Mouse (Mus musculus) yolk sac, embryonic 10.5 days (tissue): Measurements from ENCODE around the gene Cacnb2.

Experiments used
- DNase-seq: peaks from one replicate; pipeline ENCODE4 v3.0.0-alpha.2; 2017; ENCODE audit warnings: low spot score

The Cacnb2 gene

DNA sequence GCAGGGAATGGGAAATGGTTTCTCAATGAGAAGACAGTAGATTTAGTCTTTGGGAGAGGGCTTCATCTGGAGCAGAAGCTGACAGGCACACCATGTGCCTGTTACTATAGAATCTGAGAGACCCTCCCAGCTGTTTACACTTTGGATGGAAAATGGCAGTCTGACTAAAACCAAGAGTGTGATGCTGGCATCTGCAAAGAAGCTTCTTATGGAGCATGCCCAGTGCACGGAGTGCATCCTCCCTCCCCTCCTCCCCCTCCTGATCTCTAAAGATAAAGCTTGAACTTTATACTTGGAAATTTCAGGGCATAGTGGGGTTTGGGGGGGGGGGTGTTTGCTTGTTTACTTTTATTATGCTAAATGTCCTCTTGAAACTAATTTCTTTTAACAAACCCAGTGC lies 270.2 kb downstream of the Cacnb2 start:
- DNase-seq = no peak

DNA sequence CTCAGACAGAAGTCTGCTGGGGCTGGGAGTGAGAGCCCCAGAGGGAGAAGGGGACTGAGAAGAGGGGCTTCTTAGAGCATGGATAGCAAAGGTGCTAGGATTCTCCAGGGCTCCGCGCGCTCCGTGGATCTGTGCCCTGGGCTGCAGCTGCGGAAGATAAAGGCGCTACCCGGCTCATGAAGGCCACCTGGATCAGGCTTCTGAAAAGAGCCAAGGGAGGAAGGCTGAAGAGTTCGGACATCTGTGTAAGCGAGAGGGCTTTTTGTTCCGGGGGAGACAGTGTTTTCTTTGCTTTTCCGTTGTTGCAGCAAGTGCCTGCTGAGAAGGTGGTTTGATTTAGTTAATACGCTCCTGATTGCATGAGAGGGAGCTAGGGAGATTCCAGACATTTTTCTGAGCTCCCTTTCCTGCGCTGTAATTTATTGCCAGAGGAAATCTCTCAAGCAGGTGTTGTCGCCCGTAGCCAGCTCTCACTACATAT lies 270.9 kb downstream of the Cacnb2 start:
- no peak for DNase-seq

DNA sequence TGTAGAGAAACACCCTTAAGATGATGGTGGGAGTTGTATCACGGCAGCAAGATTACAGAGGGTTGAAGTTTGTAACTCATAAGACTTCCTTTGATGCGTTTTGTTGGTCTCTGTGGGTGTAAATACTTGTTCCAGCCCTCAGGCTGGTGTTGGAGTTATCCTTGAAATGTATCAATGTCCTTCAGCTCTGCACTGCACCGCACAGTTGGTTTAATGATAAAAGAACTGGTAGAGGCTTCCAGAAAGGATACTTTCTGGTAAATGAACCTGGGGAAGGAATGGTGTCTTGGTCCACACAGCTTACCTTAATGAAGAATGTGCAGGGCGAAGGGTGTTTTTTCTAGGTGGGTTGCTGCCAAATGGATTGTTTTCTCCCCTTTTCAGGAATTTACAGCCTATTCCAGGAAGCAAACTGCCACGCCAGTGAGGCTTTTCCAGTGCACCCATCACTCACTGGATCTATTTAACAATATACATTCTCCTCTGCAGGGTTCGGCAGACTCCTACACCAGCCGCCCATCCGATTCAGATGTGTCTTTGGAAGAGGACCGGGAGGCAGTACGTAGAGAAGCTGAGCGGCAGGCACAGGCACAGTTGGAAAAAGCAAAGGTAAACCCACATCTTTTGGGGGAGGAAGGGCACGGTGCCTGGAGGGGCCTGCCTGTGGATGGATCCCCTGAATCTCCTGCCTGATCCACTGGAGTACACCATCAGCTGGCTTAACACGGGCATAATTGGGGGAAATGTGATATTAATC lies 271.6 kb downstream of the Cacnb2 start:
- DNase-seq = no peak

DNA sequence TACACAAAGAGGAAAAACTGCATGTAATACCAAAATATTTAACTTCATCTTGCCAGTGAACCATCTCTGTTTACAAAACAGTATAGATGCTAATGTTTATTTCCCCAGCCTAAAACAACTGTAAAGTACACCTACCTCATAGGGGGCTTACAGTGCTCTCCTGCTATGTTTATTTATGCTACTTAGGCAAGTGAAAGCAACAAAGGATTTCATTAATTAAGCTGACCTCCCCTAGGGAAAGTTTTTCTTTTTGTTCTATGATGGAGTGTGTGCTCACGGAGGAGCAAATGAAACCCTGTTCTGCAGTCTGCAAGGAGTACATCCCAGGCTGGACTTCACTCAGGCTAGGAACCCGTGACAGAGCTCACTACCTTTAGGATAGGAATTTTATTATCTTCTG lies 272.2 kb downstream of the Cacnb2 start:
- DNase-seq = no peak

DNA sequence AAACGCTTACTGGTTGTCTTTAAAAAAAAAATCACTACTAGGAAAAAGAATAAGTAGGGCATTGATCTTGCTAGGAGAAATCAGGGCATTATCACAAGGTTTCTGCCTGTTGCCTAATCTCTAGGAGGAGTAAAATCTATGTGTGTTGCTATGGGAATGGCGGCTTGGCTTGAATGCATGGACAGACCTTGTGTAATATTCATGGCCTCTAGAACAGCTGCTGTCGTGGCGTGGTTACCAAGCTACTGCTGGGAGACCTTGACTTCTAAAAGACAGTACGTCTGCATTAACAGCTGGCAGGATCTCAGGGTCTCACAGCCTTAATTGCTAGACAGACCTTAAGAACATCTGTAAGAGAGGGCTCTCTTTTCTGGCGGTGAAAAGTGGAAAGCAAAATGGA lies 272.7 kb downstream of the Cacnb2 start:
- no peak for DNase-seq

DNA sequence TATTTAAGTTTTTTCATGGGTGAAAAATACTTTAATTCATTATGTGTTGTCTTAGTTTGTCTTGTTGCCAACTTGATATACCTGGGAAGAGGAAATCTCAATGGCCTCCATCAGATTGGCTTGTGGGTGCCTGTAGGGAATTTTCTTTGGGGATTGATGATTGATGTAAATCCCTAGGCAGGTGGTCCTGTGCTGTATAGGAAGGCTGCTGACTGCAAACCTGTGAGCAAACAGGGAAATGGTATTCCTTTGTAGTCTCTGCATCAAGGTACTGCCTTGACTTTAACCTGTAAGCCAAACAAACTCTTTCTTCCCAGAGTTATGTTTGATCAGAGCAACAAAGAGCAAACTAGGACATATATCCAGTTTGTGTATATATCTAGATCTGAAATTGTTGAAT lies 276.1 kb downstream of the Cacnb2 start:
- DNase-seq = no peak

DNA sequence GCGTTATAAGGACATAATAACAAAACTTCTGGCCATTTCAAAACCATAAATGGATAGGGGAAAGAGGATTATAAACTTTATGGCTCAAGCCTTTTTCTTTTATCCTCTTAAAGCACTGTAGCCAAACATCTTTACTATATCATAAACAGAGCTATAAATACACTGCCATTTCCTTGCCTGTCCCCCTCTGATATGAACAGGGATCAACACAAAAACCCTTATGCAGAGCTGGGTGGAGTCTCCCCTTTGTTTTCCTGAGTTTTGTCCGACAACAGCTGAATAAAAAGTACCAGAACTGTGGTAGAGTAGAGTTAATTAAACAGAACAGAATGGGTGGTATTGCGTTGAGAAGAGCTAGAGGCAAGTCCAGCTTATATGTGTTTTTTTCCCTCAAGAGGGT lies 280.6 kb downstream of the Cacnb2 start:
- DNase-seq = no peak

DNA sequence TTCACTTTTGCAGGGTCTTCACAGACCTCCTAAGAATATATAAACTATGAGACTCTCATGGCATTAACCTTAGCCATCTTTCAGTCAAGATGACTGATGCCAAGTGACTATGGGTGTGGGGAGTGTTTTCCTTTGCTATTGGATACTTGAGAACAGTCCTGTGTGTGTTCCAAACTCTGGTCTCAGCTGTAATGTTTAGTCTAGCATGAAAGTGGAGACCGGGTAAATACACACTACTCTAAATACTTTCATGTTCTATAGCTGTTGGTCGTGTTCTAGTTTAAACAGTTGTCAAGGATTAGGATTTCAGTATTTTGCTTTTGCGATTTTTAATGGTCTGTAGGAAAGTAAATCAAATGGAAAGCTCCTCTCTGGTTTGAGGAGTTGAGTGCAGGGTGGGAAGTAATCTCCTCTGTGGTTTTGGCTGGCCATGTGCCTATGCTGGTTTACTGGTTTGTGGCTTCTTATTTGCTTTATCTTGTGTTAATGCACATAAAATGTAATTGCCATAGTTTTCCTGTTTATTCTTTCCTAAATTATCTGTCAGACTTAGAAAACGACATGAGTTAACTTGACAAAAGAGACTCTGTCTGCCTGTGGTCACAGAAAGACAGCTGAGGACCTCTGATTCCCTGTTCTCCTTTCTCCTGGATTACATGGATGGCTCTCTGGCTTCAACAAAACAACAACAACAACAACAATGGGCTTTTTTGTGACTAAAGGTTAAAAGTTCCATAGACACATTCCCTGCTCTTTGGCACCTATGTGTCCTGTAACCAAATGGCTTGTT lies 285.7 kb downstream of the Cacnb2 start:
- DNase-seq = no peak

DNA sequence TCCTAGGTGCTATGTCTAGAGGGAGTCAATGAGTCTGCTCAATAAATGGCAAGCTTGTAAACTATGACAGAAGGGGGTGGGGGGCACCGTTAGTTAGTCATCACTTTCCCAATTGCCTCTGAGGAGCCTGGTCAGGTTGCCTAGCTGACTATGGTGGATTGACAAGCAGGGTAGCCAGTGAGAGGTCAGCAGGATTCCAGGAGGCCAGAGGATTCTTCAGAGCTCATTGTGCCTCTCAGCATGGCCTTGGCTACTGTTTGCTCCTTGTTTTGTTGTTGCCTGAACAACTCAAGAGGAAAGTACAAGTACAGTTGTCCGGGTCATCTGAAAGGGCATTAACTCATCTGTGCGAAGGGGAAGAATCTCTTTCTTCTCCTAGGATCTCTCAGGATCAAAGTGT lies 300.9 kb downstream of the Cacnb2 start:
- no peak for DNase-seq

DNA sequence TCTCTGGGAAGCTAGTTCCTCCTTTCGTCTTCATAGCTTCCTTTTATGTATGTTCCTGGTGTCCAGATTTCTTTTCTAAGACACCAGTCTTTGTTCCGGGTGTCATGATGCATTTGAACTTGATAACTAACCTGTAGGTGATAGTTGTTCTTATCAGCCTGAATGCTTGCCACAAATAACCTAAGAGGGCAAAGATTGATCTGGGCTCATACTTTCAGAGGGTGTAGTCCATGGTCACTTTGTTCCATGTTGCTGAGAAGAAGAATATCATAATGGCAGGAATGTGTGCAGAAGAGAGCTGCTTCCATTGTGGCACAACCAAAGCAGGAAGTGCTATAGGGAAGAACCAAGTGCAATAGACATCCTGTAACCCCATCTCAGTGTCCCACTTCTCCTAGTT lies 302.0 kb downstream of the Cacnb2 start:
- no peak for DNase-seq

DNA sequence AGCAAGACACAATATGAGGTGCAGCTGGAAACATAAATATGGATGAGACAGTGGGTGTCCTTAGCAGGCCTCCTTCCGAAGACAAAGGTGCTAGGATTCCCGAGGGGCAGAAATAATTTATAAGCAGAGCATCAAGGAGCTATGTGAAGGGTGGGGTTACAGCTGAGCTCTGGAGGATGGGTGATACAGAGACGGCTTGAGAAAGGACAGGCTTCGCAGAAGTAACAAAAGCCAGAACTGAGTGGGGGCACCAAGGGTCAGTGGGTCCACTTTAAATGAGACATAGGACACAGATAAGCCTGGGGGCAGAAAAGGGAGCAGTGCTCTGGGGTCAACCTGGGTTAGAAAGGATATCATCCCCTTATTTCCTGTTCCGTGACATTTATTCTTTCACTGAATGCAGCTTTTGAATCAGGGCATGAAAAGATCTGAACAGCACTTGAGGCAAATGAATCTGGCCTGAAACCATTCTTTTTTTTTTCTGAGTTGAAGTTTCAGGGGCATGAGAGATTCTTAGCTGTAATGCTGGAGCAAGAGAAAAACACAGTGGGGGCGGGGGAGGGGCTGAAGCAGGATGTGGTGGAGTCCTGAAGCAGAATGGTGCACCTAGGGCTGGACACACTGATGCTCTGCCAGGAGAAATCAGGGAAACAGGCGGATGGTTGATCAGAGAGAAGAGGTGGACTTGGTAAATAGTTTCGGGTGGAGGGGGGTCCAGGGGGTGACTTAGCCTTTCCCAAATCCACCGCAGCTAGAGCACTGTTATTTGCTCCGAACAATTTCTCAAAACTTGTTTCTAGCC lies 304.4 kb downstream of the Cacnb2 start:
- no peak for DNase-seq

DNA sequence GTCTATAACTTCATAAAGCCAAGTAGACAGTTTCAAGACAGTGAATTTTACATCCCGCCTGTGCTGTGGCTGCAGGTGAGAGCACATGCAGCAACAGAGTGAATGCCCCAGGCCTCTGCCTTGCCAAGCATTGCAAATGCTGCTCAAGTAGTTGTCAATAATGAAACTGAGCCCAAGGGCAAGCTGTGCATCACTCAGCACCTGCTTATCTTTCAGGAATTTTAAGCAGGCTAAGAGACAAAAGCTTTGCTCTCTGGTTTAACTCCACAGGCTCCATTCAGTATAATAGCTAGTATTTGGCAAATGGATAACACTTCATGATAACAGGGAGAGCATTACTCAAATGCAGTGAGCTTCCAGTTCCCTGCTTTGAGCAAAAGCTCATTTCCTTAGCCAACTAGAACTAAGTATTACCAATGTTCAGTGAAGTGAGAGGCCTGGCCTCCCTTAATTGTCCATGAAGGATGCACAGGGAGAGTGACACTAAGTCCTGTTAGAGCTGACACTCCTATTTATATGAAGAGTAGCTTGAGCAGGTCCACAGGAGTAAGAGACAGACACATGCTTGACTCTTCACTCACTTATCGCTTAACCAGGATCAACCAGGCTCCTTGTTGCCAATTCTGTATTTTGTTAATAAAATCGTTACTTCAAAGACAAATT lies 314.8 kb downstream of the Cacnb2 start:
- DNase-seq = no peak

DNA sequence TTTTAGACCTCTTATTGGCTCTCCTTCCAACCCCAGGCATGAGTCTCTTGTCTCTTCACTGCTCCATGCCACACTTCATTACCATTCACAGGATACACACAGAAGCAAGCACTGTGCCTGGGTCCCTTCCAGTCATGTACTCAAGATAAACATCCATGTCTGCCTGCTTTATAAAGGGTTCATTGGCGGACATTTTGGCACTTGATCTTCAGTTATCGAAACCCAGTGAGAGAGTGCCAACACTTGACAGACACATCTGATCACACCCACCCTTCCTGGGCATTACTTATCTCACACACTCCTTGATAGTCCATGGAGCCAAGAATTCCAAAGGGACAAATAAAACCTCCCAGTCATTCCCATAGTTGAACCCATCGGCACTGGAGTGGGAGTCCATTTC lies 327.0 kb downstream of the Cacnb2 start:
- no peak for DNase-seq

DNA sequence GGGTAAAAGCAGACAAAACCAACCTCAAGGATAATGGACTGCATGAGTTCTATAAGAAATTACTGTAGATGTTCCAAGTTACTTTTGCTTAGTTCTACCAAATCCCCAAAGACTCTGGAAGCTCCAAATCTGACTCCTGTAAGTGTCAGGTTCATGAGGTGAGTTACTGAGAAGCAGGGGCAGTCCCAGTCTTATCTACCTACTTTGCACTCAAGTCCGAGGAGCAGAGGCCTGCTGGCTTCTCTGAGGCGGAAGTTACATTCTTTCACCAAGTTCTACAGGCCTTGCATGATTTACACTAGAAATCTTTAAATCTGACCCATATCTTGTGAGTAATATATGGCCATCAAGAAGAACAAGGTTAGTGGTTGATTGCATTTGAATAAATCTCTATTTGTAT lies 329.1 kb downstream of the Cacnb2 start:
- DNase-seq = no peak

DNA sequence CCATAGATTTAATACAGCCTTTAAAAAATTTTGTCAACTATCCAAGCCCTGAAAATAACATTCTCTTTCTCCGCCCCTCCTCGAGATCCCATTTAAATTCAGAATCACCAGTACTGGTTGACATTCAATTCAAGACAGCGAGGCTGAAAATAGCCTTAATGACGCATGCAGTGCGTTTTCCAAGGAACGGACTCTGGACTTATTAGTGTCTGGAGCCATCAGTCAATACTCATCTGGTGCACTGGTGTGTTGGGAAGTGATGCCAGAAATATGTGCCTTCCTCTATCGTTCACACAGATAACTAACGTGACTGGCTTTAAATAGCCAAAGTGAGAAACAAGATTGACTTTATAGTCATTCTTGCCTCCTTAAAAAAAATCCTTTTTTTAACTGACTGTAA lies 333.6 kb downstream of the Cacnb2 start:
- no peak for DNase-seq

DNA sequence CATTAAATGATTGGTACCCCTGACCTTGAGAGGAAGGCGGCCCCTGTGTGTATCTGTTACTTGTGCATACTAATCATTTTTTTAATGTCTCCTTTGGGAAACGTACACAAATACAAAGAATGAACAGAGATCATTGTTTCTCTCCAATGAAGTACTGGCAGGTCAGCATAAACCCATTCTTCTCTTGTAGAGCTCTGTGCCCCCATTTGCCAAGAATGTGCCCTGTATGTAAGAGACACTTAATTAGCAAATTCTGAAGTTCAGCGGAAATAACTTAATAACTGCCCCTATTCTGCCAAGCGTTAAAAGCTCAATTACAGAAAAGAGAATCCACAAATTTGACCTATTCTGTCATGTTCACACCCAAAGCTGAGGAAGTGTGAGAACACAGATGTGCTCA lies 339.4 kb downstream of the Cacnb2 start:
- DNase-seq = no peak

DNA sequence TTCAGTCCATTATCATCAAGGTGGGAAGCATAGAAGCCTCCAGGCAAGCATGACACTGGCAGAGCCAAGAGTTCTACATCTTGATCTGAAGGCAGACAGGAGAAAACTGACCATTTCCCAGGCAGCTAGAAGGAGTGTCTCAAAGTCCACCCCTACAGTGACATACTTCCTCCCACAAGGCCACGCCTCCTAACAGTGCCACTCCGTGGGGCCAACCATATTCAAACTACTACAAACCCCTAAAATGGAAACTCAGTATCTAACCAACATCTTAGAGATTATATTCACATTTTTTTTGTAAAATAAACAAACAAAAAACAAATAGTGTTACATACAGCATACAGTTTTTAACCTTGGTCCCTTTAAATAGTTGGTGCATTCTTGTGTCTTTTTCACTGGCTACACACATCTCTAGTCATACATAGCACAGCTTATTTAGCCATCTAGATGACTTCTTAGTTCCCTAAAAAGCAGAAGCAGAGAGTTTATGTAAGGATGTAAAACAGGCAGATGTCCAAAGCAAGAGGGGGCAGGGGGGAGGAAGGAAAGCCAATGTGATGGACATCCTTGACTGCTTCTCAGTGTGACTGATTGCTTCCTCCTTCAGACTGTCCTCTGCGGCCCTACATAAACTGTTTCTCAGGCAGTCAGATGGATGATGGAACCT lies 340.9 kb downstream of the Cacnb2 start:
- no peak for DNase-seq

DNA sequence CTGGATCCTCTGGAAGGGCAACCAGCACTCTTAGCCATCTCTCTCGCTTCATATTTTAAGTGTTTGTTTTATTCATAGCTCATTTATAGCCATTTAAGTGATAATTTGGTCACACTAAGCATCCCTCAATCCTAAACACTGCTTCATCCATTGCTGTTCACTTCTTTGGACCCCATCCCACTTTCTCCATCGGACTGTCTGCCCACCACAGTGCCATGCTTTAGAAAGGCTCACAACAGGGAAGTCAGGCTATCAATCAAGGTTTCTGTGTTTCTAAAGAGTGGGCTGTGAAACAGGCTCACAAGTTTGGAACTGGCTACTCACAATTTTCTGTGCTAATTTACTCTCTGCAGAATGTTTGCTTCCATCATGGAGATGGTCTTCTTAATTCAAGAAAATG lies 350.2 kb downstream of the Cacnb2 start:
- no peak for DNase-seq

DNA sequence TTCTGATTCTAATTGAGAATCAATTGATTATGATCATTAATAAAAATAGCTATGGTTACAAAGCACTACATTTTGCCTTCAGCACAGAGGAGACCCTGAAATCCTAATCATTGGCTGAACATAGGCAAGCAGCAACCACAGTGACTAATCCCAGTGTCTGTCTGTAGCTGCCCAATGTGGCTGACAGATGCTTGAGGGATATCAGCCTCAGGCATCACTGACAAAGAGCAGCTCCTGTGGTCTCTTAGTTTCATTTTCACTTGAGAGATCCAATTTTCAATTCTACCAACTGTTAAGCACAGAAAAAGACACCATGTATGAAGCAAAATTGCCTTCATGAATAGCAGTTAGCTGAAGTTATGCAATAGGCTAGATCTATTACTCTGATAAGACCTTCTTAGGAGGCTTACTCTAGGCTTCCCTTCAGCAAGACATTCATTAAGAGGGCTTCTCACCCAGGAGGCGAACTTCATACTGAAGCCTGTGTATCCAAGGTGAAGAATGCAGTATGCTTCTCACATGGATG lies 358.1 kb downstream of the Cacnb2 start:
- DNase-seq = no peak

DNA sequence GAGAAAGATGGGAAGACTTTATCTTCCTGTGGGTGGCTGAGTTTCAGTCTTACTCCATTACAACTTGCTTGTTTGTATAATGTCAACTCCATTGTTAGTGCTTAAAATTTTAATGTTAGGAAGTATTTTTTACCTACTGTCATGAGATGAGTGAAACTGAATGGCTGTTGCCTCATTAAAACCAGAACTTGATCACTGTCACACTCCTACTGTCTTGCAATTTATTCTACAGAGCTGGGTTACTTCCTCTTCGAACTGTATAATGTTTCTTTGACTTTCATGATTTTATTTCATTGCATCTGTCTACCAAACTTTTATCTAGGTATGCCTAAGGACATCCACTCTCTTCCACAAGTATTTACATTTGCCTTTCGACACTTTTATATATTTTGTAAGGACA lies 358.6 kb downstream of the Cacnb2 start:
- no peak for DNase-seq

DNA sequence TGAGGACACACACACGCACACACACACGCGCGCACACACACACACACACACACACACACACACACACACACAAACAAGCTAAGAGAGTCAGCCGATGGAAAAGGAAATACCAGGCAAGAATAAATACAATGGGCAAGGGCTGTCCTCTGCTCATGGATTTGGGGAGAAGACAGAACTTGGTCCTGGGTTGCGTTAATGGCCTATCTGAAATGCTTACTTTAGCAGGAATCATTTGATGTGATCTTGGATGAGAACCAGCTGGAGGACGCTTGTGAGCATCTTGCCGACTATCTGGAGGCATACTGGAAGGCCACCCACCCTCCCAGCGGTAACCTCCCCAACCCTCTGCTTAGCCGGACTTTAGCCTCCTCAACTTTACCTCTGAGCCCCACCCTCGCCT lies 381.1 kb downstream of the Cacnb2 start:
- no peak for DNase-seq
